Mouse (Mus musculus) liver, adult (tissue): ENCODE data around the gene Hs1bp3.

ENCODE experiments used
- GATA4 ChIP-seq: IDR thresholded peaks from 2 replicates; pipeline ENCODE4 v1.6.1; 2014; ENCODE audit warnings: mild to moderate bottlenecking, low read length; ENCODE audit not compliant: insufficient replicate concordance

Hs1bp3 gene

GRCm38 (mm10) chr12:8313270-8313771, at the start of gene Hs1bp3:
TSS of gene Hs1bp3 (plus strand) at chr12:8313432.
- 0 out of 2 replicates have a peak, but pooled peaks have one; percentile 18 for TF ChIP-seq GATA4

- TF ChIP-seq GATA4 = no peak
These were observed 46.9 kb upstream of the Hs1bp3 start for GRCm38 (mm10) chr12:8266311-8266710.

GRCm38 (mm10) chr12:8269627-8270026, 43.6 kb upstream of the Hs1bp3 start:
- no peak for TF ChIP-seq GATA4

GRCm38 (mm10) chr12:8271405-8271804, 41.8 kb upstream of the Hs1bp3 start:
- peak; percentile 16; the same call in 1 of the 2 replicates for TF ChIP-seq GATA4

GRCm38 (mm10) chr12:8273471-8274171, 39.6 kb upstream of the Hs1bp3 start:
- no peak for TF ChIP-seq GATA4

GRCm38 (mm10) chr12:8275424-8275823, 37.8 kb upstream of the Hs1bp3 start:
- no peak for TF ChIP-seq GATA4

GRCm38 (mm10) chr12:8281225-8282017, 31.8 kb upstream of the Hs1bp3 start:
- TF ChIP-seq GATA4 = peak; percentile 39; the same call in 1 of the 2 replicates

- TF ChIP-seq GATA4 = no peak
These were observed 25.3 kb upstream of the Hs1bp3 start for GRCm38 (mm10) chr12:8287970-8288369.

GRCm38 (mm10) chr12:8289099-8289498, 24.1 kb upstream of the Hs1bp3 start:
- TF ChIP-seq GATA4 = no peak

GRCm38 (mm10) chr12:8289499-8289898, 23.7 kb upstream of the Hs1bp3 start:
- TF ChIP-seq GATA4 = no peak

- TF ChIP-seq GATA4 = no peak
These were observed 21.9 kb upstream of the Hs1bp3 start for GRCm38 (mm10) chr12:8291157-8291853.

GRCm38 (mm10) chr12:8295307-8295913, 17.8 kb upstream of the Hs1bp3 start:
- TF ChIP-seq GATA4 = no peak

- TF ChIP-seq GATA4 = no peak
These were observed 17.1 kb upstream of the Hs1bp3 start for GRCm38 (mm10) chr12:8296154-8296553.

- TF ChIP-seq GATA4 = no peak
These were observed 15.5 kb upstream of the Hs1bp3 start for GRCm38 (mm10) chr12:8297586-8298214.

- no peak for TF ChIP-seq GATA4
These were observed 14.7 kb upstream of the Hs1bp3 start for GRCm38 (mm10) chr12:8298361-8299142.
